Mouse (Mus musculus): Measurements from ENCODE around the gene Kcnj16.

Kcnj16 gene

GRCm38 (mm10) chr11:110967762-110968135, at the start of gene Kcnj16:
Kcnj16 (plus strand) TSS chr11:110968033.
- DNase-seq (ENCODE audit: low spot score in 2 of 2) = no peak

DNA sequence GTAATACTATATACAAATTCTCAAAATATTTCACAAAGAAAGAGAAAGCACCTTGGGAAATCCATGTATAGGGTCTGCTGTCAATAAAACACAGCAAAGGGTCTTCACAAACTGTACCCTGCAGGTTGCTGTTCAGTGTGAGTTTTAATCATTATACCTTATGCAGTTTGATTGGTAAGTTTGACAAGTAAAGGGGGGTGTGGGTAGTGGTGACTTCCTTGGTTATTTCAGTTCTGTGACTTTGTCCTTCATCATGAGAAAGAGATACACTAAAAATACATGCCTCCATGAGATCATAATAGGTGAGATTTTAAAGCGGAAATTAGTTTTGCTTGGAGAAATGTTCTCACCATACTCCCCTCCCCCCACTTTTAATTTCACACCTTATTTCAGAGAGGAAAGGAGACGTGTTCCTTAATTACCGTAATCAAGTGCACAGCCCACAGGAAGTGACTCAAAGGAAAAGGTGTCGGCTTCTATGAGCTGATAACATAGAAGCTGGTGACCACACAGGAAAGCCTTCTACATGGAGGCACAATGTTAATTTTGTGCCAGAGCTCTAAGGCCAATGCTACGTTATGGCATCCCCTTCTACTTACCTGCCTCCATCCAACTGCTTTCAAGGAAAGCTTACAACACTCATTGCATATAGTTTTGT, 48.9 kb upstream of the Kcnj16 start:
- no peak for DNase-seq (ENCODE audit: low spot score in 2 of 2)

DNA sequence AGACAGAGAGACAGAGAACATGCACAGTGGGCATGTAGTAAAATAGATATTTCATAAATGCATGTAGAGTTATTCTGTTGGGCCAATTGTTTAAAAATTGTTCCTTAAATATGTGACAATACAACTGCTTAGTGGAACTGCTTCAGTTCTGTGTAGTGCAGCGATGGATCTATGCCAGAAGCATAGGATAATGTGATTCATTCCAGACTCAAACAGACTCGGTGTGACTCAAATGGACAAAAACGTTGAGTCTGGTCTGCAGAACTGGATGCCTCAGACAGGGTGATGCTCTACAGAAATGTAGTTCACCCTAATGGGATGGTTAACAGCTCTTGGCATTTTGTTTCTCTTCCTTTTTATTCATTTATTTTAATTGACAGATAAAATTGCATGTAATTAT, 32.1 kb upstream of the Kcnj16 start:
- DNase-seq (ENCODE audit: low spot score in 2 of 2) = no peak

DNA sequence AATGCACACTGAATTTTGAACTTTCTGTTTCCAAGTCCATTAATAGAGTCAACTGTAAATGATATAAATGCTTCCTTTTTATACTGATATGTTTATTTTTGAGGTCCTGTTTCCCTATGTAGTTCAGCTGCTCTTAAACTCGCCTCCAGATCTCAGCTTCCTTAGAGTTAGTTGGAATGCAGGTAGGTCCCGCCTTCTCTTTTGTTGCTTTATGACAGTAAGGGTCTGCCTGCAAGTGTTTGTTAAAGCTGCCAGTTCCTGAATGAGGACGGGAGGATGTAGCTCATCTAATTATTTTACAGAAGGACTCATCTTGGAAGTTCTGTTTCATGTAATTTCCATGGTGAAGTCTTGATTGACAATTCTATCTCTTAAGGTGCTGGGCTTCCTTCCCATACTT, 25.6 kb upstream of the Kcnj16 start:
- DNase-seq (ENCODE audit: low spot score in 2 of 2) = no peak

DNA sequence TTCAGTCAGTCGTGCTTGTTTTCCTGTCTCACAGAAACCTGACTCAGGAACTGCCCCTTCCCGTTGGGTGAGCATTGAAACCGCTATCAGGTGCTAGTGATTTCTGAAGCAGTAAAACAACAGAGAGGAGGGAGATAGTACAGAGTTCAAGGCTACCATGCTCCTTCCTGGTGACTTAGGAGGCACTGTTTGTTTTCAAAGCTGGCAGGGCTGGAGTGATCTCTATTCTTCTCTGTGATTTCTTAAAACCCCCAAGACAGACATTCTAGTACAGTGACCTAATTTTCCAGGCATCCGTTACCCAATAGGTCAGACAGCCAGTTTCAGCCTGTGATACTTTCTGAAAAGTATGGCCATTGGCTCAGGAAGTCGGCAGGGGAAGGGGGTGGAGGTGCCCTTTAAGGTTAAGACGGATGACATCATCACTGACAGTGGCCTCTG, 25.1 kb upstream of the Kcnj16 start:
- no peak for DNase-seq (ENCODE audit: low spot score in 2 of 2)

GRCm38 (mm10) chr11:110956665-110957064, 11.2 kb upstream of the Kcnj16 start:
- DNase-seq (ENCODE audit: low spot score in 2 of 2) = no peak

- DNase-seq (ENCODE audit: low spot score in 2 of 2) = no peak
Observed at GRCm38 (mm10) chr11:110961592-110962021, 6.2 kb upstream of the Kcnj16 start.

DNA sequence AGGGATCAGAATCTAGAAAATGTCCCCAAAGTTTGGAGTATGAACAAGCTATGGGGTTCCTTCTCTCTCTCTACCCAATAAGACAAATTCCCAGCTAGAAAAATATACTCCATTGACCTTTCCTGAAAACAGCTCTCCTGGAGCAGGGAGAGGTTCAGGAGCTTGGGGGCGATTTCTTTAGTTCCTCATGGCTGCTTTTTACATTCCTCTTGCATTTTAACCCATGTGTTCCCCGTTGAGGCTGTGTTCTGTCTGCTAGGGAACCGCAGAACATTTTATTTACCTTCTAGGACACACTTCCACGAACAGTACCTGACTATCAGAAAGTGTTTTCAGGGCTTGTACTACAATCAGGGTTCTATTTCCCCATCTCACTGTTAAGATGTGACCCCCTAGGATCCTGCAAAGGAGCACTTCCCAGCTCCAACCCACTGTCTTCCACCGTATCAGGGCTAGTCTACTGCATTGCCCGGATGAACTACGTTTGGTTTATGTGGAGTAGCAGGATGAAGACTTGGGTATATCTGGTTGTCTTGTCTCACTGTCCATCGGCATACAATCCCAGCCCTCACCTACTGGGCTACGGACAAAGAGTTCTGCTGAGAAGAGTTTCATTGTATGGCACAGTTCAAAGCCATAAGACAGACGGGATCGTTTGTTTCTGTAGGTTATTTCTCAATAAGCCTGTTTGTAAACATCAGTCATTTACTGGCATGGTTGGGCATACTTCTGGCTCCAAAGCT, 643 bp upstream of the Kcnj16 start:
- DNase-seq (ENCODE audit: low spot score in 2 of 2) = no peak

GRCm38 (mm10) chr11:110968901-110969300, 1.1 kb downstream of the Kcnj16 start:
- DNase-seq (ENCODE audit: low spot score in 2 of 2) = no peak

- no peak for DNase-seq (ENCODE audit: low spot score in 2 of 2)
Observed at GRCm38 (mm10) chr11:110985508-110985907, 17.7 kb downstream of the Kcnj16 start.

DNA sequence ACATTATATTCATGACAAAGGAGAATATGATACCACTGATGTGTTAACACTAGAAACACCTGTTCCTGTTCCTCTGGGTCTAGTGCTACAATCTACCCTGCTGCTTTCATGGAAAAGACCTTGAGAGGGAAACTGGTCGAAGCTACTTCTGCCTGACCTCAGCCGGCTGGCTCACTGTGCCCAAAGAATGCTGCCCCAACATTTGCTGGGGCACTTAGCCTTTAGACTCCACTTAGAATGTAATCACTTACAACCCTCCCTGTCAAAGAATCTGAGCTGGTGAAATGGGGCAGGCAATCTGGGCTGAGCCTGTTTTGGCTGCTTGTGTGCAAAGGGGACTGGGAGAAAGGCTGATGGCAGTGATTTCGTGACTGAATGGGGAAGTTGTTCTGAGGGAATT, 18.1 kb downstream of the Kcnj16 start:
- no peak for DNase-seq (ENCODE audit: low spot score in 2 of 2)

- DNase-seq (ENCODE audit: low spot score in 2 of 2) = peak in 1 of 2 experiments; percentile 12
Observed at GRCm38 (mm10) chr11:110993616-110994015, 25.8 kb downstream of the Kcnj16 start.

DNA sequence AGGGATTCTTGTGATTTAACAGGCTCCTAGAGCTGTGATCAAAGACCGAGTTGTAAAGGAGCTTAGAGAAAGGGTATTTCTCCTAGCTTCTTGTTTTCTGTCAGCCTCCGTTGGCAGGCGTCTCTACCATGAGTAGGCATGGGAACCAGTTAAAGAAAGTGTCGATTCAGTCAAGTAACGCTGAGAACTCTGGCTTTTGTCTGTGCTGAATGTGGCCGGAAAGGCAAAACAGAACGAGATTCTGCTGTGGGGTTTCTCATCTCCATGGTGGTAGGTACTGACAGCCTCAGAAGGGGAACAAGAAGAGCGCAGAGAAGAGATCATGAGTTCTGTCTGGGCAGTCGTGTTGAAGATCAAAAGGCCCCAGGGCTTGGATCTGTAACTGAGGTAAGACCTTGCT, 29.4 kb downstream of the Kcnj16 start:
- no peak for DNase-seq (ENCODE audit: low spot score in 2 of 2)

- no peak for DNase-seq (ENCODE audit: low spot score in 2 of 2)
Observed at GRCm38 (mm10) chr11:111005103-111005502, 37.3 kb downstream of the Kcnj16 start.

DNA sequence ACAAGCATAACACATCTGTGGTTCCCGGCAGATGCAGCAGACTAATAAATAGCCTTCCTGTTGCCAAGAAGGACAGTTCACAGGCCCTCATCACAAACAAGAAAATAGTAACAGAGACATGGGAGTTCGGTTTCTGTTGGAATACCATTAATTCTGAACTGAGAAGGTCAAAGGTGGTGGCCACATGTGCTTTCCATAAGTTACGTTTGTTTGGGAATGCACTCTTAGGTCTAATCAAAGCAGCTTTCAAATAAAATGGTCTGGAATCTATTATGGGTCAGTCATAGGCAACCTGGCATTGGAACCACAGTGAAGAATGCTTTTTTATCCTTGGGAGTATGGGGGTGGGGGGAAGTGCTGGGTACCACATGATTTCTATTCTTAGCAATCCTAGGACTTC, 41.6 kb downstream of the Kcnj16 start:
- no peak for DNase-seq (ENCODE audit: low spot score in 2 of 2)

- no peak for DNase-seq (ENCODE audit: low spot score in 2 of 2)
Observed at GRCm38 (mm10) chr11:111016206-111016605, 48.4 kb downstream of the Kcnj16 start.

GRCm38 (mm10) chr11:111020211-111020610, 52.4 kb downstream of the Kcnj16 start:
- no peak for DNase-seq (ENCODE audit: low spot score in 2 of 2)

GRCm38 (mm10) chr11:111022681-111023281, 54.9 kb downstream of the Kcnj16 start:
- DNase-seq (ENCODE audit: low spot score in 2 of 2) = no peak

- peak in 1 of 2 experiments; percentile 11 for DNase-seq (ENCODE audit: low spot score in 2 of 2)
Observed at GRCm38 (mm10) chr11:111042175-111042574, 74.3 kb downstream of the Kcnj16 start.

DNA sequence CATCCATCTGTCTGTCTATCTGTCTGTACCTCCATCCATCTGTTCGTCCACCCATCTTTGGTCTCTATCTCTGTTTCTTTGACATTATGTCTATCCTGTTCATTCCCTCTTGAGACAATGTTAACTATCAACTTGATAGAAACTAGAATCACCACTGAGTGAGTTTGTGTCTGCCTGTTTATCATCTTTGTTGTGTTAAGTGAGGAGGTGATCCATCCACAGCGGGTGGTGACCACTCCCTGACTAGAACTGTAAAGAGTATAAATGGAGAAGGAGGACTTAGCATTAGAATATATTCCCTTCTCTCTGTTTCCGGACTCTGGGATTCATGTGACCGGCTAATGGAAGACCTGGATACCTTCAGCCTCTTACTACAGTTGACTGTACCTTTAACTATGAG, 75.5 kb downstream of the Kcnj16 start:
- DNase-seq (ENCODE audit: low spot score in 2 of 2) = no peak

DNA sequence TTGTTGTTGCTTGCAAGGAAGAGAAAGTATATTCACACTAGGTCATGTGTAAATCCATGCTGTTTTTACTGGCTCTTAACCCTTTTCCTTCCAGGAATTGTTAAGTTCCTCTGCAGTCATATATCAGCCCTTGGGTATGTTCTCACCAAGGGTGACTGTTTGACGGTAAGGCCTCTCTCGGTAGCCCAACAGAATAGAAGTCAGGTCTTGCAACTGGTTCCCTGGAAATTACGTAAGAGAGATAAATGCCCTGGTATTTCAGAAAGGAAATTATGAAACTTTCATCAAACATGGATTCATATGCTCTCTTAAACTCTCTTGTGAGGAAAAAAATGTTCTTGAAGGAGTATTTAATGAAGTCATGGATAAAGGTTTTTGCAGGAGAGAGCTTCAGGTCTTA, 86.4 kb downstream of the Kcnj16 start:
- no peak for DNase-seq (ENCODE audit: low spot score in 2 of 2)

DNA sequence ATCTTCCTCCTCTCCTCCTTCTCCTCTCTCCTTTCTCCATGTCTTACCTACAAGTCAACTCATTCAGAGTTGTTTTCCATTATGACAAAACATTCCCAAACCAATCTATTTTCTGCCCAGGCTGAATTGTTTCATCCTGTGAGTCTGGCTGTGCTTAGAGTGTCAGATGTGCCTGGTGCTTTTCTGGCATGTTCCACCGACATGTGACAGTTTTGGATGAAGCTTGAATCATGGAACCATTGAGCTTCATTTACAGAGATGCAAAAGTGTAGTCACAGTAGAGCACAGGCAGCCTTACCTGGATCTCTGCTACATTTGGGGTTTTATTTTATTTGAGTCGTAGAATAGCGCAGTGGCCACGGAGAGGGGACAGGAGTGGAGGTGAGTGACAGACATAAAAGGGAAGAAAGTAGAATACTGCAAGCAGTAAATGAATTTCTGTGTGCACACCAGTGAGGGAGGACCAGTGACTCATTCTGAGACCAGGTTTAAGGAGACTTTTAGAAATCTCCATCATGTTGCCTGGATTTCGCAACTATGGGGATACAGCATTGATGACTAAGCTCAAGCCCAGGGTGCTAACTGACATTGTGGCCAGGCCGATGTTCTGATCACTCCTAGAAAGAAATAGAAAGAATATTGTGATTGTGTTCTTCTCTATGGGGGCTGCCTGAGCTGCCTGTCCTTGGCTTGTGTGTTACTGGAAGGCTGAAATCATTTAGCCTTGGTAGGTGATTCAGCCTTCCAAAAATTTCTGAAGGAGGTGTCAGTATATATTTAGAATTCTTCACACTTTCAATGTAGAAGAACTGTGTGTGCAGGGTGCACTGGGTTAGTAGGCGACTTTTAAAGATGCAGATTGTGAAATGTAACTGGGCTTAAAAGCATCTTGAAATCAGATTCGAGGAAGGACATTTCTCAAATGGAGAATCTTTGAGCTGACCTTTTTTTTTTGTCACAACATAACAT, 87.3 kb downstream of the Kcnj16 start:
- no peak for DNase-seq (ENCODE audit: low spot score in 2 of 2)
